Mouse (Mus musculus) intestine, postnatal 0 days (tissue): Measurements from ENCODE around the gene Cmas. TPM values are rescaled to one million over a fixed set of nuclear protein-coding genes. Genes with fewer than 3 reads are reported as not detected.

Experiments
- ATAC-seq: fragments of 200-750 bp; cut with Nextera tagmentation; 2 replicates; pipeline ENCODE4 v1.8.0; 2017; ENCODE audit warnings: mild to moderate bottlenecking, moderate TSS enrichment, moderate library complexity
- H3K27ac ChIP-seq: fragments of 300-500 bp; sonication (generic); 2 replicates; pipeline ENCODE4 v1.5.1; 2014; ENCODE audit warnings: mild to moderate bottlenecking, low read depth, low read length, moderate library complexity
- H3K27me3 ChIP-seq: fragments of 300-500 bp; sonication (generic); replicated peaks from 2 replicates; pipeline ENCODE4 v1.6.1; 2014; ENCODE audit warnings: low read length, mixed read lengths; ENCODE audit not compliant: control insufficient read depth, insufficient read depth
- H3K36me3 ChIP-seq: fragments of 300-500 bp; sonication (generic); 2 replicates; pipeline ENCODE4 v1.6.1; 2014; ENCODE audit warnings: mild to moderate bottlenecking, moderate library complexity; ENCODE audit not compliant: control insufficient read depth, insufficient read depth
- H3K4me1 ChIP-seq: fragments of 300-500 bp; sonication (generic); replicated peaks from 2 replicates; pipeline ENCODE4 v1.6.1; 2014; ENCODE audit warnings: antibody characterized with exemption, low read length, mixed read lengths; ENCODE audit not compliant: control insufficient read depth, insufficient read depth
- H3K4me2 ChIP-seq: fragments of 300-500 bp; sonication (generic); replicated peaks from 2 replicates; pipeline ENCODE4 v1.6.1; 2014; ENCODE audit warnings: low read depth, mild to moderate bottlenecking, moderate library complexity
- H3K4me3 ChIP-seq: fragments of 300-500 bp; sonication (generic); 2 replicates; pipeline ENCODE4 v1.5.1; 2014; ENCODE audit warnings: low read depth, low read length
- H3K9ac ChIP-seq: fragments of 300-500 bp; sonication (generic); 2 replicates; pipeline ENCODE4 v1.6.1; 2014; ENCODE audit warnings: mild to moderate bottlenecking, low read depth, low read length
- H3K9me3 ChIP-seq: fragments of 300-500 bp; sonication (generic); 2 replicates; pipeline ENCODE4 v1.6.1; 2016; ENCODE audit warnings: mixed run types; ENCODE audit not compliant: control insufficient read depth
- CTCF ChIP-seq: sonication (generic); IDR thresholded peaks from 2 replicates; pipeline ENCODE4 v1.5.1; 2016; ENCODE audit warnings: low read depth, mild to moderate bottlenecking, control low read depth, antibody characterized with exemption, moderate library complexity
- WGBS: fragments of 180-500 bp; shearing (Covaris S2); extraction: QIAGEN DNeasy Blood & Tissue Kit; methylation state at CpG from one replicate; pipeline ENCODE4 v1.1.7; 2014; 5-methylcytosine and 5-hydroxymethylcytosine counted together
- polyA plus RNA-seq: library from polyadenylated mRNA; unstranded; fragments of >200 nt; fragmentation: Nextera tagmentation; extraction: Ambion mirVana; gene quantifications from 2 replicates; pipeline ENCODE4 v1.2.1, GENCODE M21; 2015

The Cmas gene
- polyA plus RNA-seq, 1 experiment from 2014 or later, result 130 TPM

DNA sequence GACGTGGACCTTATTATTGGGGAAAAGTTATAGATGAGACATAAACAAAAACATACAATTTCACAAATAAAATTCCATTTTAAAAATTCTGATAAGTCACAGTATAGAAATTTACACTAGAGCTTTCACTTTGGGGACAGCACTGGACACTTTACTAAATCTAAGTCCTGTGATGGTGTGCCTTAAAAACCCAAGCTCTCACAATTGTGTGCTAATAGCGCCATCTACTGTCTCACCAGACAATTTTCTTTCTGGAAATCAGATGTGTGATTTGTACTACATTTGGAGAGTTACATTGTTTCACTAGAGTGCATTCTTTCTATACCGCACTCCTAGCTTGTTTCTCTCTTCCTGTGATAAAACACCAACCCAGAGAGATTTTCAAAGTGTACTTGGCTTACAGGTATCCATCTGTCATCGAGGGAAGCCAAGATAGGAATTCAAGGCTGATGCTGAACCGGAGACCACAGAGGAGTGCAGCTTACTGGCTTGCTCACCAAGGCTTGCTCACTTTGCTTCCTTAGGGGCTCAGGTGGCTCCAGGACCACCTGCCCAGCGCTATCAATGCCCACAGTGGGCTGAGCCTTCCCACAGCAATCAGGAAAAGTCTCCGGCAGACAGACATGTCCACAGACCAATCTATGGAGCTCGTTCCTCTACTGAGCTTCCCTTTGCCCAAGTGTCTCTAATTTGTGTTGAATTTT lies 21.0 kb upstream of the Cmas start:
- Histone ChIP-seq H3K4me2 (no peak overlapping the region), H3K36me3 (no peaks in the 10 kb centered on the region), H3K9me3 (no peaks in the 10 kb centered on the region), H3K27me3 (no peaks in the 10 kb centered on the region), H3K9ac (no peak overlapping the region), H3K27ac (no peak overlapping the region), H3K4me1 (no peaks in the 10 kb centered on the region), H3K4me3 (no peak overlapping the region)
- peak; percentile 81 for TF ChIP-seq CTCF
- 43% methylated on average over 8 of the region's 8 CpGs for WGBS
- no peak for ATAC-seq

DNA sequence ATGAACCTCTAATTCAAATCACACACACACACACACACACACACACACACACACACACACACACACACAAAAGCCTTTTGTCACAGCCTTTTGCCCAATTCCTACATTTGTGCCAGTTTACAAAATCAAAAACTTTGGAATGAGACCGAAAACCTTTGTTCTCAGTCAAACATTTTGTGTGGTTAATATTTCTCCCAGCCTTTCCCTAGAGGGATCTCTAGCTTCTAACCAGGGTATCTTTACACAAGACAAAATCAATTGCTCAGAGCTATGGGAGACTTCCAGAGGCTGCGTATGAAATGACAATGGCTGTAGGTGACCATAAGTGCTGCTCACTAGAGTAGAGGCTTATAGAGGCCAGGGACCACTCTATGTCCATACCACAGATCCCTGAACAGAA lies 18.3 kb upstream of the Cmas start:
- no peak overlapping the region for H3K4me2 ChIP-seq
- H3K4me1 ChIP-seq, result no peaks in the 10 kb centered on the region
- H3K9me3 ChIP-seq, result no peaks in the 10 kb centered on the region
- H3K9ac ChIP-seq, result no peak overlapping the region
- H3K27me3 ChIP-seq, result no peaks in the 10 kb centered on the region
- no peak overlapping the region for H3K4me3 ChIP-seq
- no peaks in the 10 kb centered on the region for H3K36me3 ChIP-seq
- WGBS, result 75% methylated on average over 2 of the region's 2 CpGs
- H3K27ac ChIP-seq, result no peak overlapping the region
- no peak for ATAC-seq
- no peak for TF ChIP-seq CTCF

DNA sequence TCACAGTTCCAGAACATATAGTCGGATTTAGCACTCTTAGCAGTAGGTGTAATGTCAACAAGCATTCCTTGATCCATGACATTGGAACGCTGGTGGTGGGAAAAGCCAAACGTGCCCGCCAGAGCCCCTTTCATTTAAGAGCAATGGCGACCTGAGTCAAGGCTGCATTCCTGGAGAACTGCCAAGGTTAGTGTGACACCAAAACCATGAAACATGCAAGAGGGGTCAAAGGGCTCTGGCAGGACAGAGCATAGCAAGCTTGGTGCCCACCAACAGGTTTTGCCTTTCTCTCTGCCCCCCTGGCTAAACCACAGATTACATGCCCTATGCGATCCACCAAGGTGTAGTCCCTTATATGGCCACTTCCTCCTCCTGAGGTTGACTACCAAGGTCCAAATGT lies 17.8 kb upstream of the Cmas start:
- no peak for ATAC-seq
- no peak overlapping the region for H3K27ac ChIP-seq
- H3K4me1 ChIP-seq, result no peaks in the 10 kb centered on the region
- no peaks in the 10 kb centered on the region for H3K27me3 ChIP-seq
- H3K4me3 ChIP-seq, result no peak overlapping the region
- WGBS, result 72% methylated on average over 6 of the region's 6 CpGs
- no peaks in the 10 kb centered on the region for H3K9me3 ChIP-seq
- no peak for TF ChIP-seq CTCF
- H3K4me2 ChIP-seq, result no peak overlapping the region
- no peak overlapping the region for H3K9ac ChIP-seq
- H3K36me3 ChIP-seq, result no peaks in the 10 kb centered on the region

DNA sequence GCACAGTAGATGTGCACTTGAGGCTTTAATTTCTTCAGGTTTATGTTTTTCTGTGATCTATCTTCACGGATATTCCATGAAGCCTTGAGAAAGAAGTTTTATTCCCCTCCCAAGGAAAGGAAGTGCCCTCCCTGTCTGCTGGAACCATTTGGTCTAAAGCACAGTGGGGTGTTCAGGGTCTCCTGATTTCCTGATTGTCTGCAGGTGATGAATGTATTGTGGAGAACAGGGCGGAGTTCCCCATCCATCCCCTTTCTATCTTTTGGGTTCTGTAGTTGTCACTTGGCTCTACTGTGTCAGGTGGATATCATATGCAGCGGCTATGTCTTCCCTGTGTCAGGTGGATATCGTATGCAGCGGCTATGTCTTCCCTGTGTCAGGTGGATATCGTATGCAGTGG lies 14.7 kb upstream of the Cmas start:
- Histone ChIP-seq H3K27ac (no peak overlapping the region), H3K9ac (no peak overlapping the region), H3K36me3 (no peaks in the 10 kb centered on the region), H3K27me3 (no peaks in the 10 kb centered on the region), H3K9me3 (no peaks in the 10 kb centered on the region), H3K4me1 (no peaks in the 10 kb centered on the region), H3K4me3 (no peak overlapping the region), H3K4me2 (no peak overlapping the region)
- TF ChIP-seq CTCF, result no peak
- WGBS, result 83% methylated on average over 6 of the region's 6 CpGs
- ATAC-seq, result no peak

DNA sequence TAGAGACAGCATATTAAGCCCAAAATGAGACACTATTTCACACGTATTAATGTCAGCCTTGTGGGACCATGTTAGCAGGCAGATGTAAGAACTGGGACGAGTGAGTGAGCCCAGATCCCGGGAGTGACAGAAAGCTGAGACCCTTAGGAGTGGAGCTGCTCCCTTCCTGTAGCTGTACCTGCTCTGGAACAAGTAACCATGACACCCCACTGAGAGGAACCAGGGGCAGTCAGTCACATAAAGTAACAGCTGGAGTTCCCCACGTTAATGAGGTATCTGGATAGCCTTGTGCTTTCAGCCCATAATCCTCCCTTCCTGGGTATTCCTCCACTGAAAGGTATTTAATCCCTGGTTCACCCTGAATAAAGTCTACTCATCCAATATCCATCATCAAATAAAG lies 13.3 kb upstream of the Cmas start:
- Histone ChIP-seq H3K9me3 (no peaks in the 10 kb centered on the region), H3K4me1 (no peaks in the 10 kb centered on the region), H3K4me2 (no peak overlapping the region), H3K36me3 (no peaks in the 10 kb centered on the region), H3K27ac (no peak overlapping the region), H3K27me3 (no peaks in the 10 kb centered on the region), H3K4me3 (no peak overlapping the region), H3K9ac (no peak overlapping the region)
- no peak for ATAC-seq
- 69% methylated on average over 4 of the region's 4 CpGs for WGBS
- TF ChIP-seq CTCF, result no peak

DNA sequence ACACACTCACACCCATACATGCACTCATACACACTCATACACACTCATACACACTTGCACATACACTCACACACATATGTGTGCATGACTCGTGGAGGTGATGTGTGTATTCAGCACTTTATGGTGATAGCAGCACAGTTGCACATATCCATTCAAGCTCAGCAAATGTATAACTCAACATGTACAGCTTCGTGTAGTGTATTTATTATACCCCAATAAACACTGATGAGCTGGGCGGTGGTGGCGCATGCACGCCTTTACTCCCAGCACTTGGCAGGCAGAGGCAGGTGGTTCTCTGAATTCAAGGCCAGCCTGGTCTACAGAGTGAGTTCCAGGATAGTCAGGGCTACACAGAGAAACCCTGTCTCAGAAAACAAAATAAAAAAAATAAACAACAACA lies 11.0 kb upstream of the Cmas start:
- 40% methylated on average over 5 of the region's 5 CpGs for WGBS
- Histone ChIP-seq H3K27me3 (no peaks in the 10 kb centered on the region), H3K9ac (no peak overlapping the region), H3K4me3 (no peak overlapping the region), H3K9me3 (no peaks in the 10 kb centered on the region), H3K4me2 (no peak overlapping the region), H3K4me1 (no peaks in the 10 kb centered on the region; the same call in 1 of the 2 replicates), H3K36me3 (no peaks in the 10 kb centered on the region), H3K27ac (no peak overlapping the region)
- peak; percentile 75 for ATAC-seq
- TF ChIP-seq CTCF, result no peak
